Mouse (Mus musculus) kidney, embryonic 16.5 days (tissue): ENCODE data around the gene Zfp423. TPM values are rescaled to one million over a fixed set of nuclear protein-coding genes. Genes with fewer than 3 reads are reported as not detected.

Source experiments
- ATAC-seq: fragments of 200-750 bp; cut with Nextera tagmentation; 2 replicates; pipeline ENCODE4 v1.8.0; 2017; ENCODE audit warnings: moderate TSS enrichment; ENCODE audit not compliant: low FRiP score, low TSS enrichment
- H3K27ac ChIP-seq: fragments of 300-500 bp; sonication (generic); 2 replicates; pipeline ENCODE4 v1.5.1; 2014; ENCODE audit warnings: low read length
- H3K27me3 ChIP-seq: fragments of 300-500 bp; sonication (generic); 2 replicates; pipeline ENCODE4 v1.6.1; 2014; ENCODE audit warnings: low read length, control low read depth, mixed read lengths; ENCODE audit not compliant: insufficient read depth
- H3K36me3 ChIP-seq: fragments of 300-500 bp; sonication (generic); 2 replicates; pipeline ENCODE4 v1.6.1; 2014; ENCODE audit warnings: low read length, control low read depth, mixed read lengths; ENCODE audit not compliant: insufficient read depth
- H3K4me1 ChIP-seq: fragments of 300-500 bp; sonication (generic); 2 replicates; pipeline ENCODE4 v1.6.1; 2014; ENCODE audit warnings: low read length, control low read depth, mixed read lengths; ENCODE audit not compliant: insufficient read depth
- H3K4me2 ChIP-seq: fragments of 300-500 bp; sonication (generic); replicated peaks from 2 replicates; pipeline ENCODE4 v1.6.1; 2014; ENCODE audit warnings: low read depth, low read length
- H3K4me3 ChIP-seq: fragments of 300-500 bp; sonication (generic); 2 replicates; pipeline ENCODE4 v1.5.1; 2014; ENCODE audit warnings: mild to moderate bottlenecking, low read length
- H3K9ac ChIP-seq: fragments of 300-500 bp; sonication (generic); replicated peaks from 2 replicates; pipeline ENCODE4 v1.6.1; 2014; ENCODE audit warnings: low read length
- H3K9me3 ChIP-seq: fragments of 300-500 bp; sonication (generic); 2 replicates; pipeline ENCODE4 v1.6.1; 2016; ENCODE audit warnings: low read length, control low read depth
- WGBS: fragments of 180-500 bp; shearing (Covaris S2); extraction: QIAGEN DNeasy Blood & Tissue Kit; methylation state at CpG from one replicate; pipeline ENCODE4 v1.1.7; 2014; 5-methylcytosine and 5-hydroxymethylcytosine counted together
- polyA plus RNA-seq: library from polyadenylated mRNA; unstranded; fragments of >200 nt; fragmentation: Nextera tagmentation; extraction: Ambion mirVana; gene quantifications from 2 replicates; pipeline ENCODE4 v1.2.1, GENCODE M21; 2015

The Zfp423 gene
- polyA plus RNA-seq, 1 experiment from 2014 or later, result 11.4 TPM

DNA sequence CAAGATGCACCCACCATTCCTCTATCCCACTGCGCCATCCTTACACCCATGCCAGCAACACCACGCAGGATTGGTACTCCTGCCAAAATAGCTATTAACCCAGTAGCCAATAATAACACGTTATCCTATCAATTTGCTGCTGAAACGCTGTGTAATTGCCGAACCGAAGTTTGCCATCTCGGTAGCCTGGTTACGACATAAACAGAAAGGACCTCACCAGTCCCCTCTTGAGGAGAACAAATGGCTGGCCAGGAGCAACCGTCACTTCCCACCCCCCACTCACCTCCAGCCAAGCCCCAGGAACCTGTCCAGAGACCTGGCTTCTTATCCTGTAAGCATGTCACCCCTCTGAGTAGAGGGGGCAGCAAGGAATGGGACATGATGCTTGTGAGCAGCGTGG lies 156.0 kb downstream of the Zfp423 start:
- WGBS, result 47% methylated on average over 10 of the region's 10 CpGs
- H3K4me1 ChIP-seq, result peaks cover 16% of the 10 kb centered on the region
- H3K27ac ChIP-seq, result no peak overlapping the region
- no peaks in the 10 kb centered on the region for H3K27me3 ChIP-seq
- ATAC-seq, result no peak
- no peak overlapping the region for H3K4me3 ChIP-seq
- H3K36me3 ChIP-seq, result no peaks in the 10 kb centered on the region
- no peaks in the 10 kb centered on the region for H3K9me3 ChIP-seq
- no peak overlapping the region for H3K4me2 ChIP-seq
- H3K9ac ChIP-seq, result no peak overlapping the region

GRCm38 (mm10) chr8:87802571-87802970 lies 156.8 kb downstream of the Zfp423 start:
- H3K9me3 ChIP-seq, result no peaks in the 10 kb centered on the region
- H3K36me3 ChIP-seq, result no peaks in the 10 kb centered on the region
- H3K27me3 ChIP-seq, result no peaks in the 10 kb centered on the region
- H3K9ac ChIP-seq, result no peak overlapping the region
- 52% methylated on average over 3 of the region's 3 CpGs for WGBS
- H3K4me2 ChIP-seq, result no peak overlapping the region
- H3K27ac ChIP-seq, result no peak overlapping the region
- H3K4me3 ChIP-seq, result no peak overlapping the region
- H3K4me1 ChIP-seq, result peaks cover 16% of the 10 kb centered on the region
- ATAC-seq, result no peak

GRCm38 (mm10) chr8:87800121-87800520 lies 159.3 kb downstream of the Zfp423 start:
- Histone ChIP-seq H3K9me3 (no peaks in the 10 kb centered on the region), H3K4me2 (no peak overlapping the region), H3K4me1 (peaks cover 9% of the 10 kb centered on the region), H3K27ac (no peak overlapping the region), H3K36me3 (no peaks in the 10 kb centered on the region), H3K27me3 (no peaks in the 10 kb centered on the region), H3K9ac (no peak overlapping the region), H3K4me3 (no peak overlapping the region)
- no peak for ATAC-seq
- 88% methylated on average over 11 of the region's 11 CpGs for WGBS

GRCm38 (mm10) chr8:87796234-87796633 lies 163.2 kb downstream of the Zfp423 start:
- no peaks in the 10 kb centered on the region for H3K4me1 ChIP-seq
- H3K4me3 ChIP-seq, result no peak overlapping the region
- no peaks in the 10 kb centered on the region for H3K36me3 ChIP-seq
- ATAC-seq, result no peak
- no peak overlapping the region for H3K4me2 ChIP-seq
- no peak overlapping the region for H3K9ac ChIP-seq
- WGBS, result 58% methylated on average over 7 of the region's 7 CpGs
- H3K27me3 ChIP-seq, result no peaks in the 10 kb centered on the region
- no peaks in the 10 kb centered on the region for H3K9me3 ChIP-seq
- H3K27ac ChIP-seq, result no peak overlapping the region

- Histone ChIP-seq H3K9ac (no peak overlapping the region), H3K4me1 (0 out of 2 replicates have a peak, but pooled peaks cover 5% of the 10 kb centered on the region), H3K27me3 (no peaks in the 10 kb centered on the region), H3K36me3 (no peaks in the 10 kb centered on the region), H3K4me2 (no peak overlapping the region), H3K27ac (no peak overlapping the region), H3K4me3 (no peak overlapping the region), H3K9me3 (no peaks in the 10 kb centered on the region)
- no peak for ATAC-seq
- WGBS, result 81% methylated on average over 10 of the region's 10 CpGs
Observed at GRCm38 (mm10) chr8:87794639-87795038, 164.8 kb downstream of the Zfp423 start.

GRCm38 (mm10) chr8:87791103-87791502 lies 168.3 kb downstream of the Zfp423 start:
- no peak overlapping the region for H3K4me3 ChIP-seq
- H3K9ac ChIP-seq, result no peak overlapping the region
- no peaks in the 10 kb centered on the region for H3K9me3 ChIP-seq
- H3K4me2 ChIP-seq, result no peak overlapping the region
- H3K27me3 ChIP-seq, result no peaks in the 10 kb centered on the region
- 76% methylated on average over 6 of the region's 6 CpGs for WGBS
- no peaks in the 10 kb centered on the region for H3K36me3 ChIP-seq
- no peak overlapping the region for H3K27ac ChIP-seq
- no peak for ATAC-seq
- 0 out of 2 replicates have a peak, but pooled peaks cover 5% of the 10 kb centered on the region for H3K4me1 ChIP-seq

- Histone ChIP-seq H3K4me1 (peaks cover 20% of the 10 kb centered on the region), H3K4me3 (no peak overlapping the region), H3K4me2 (peak overlapping the region; percentile 14; the same call in 1 of the 2 replicates), H3K27ac (no peak overlapping the region; the same call in 1 of the 2 replicates), H3K9me3 (no peaks in the 10 kb centered on the region), H3K9ac (no peak overlapping the region), H3K27me3 (no peaks in the 10 kb centered on the region), H3K36me3 (peaks cover 23% of the 10 kb centered on the region)
- ATAC-seq, result 0 out of 2 replicates have a peak, but pooled peaks have one; percentile 14
- 67% methylated on average over 13 of the region's 13 CpGs for WGBS
Observed at GRCm38 (mm10) chr8:87784641-87785439, 174.6 kb downstream of the Zfp423 start.

DNA sequence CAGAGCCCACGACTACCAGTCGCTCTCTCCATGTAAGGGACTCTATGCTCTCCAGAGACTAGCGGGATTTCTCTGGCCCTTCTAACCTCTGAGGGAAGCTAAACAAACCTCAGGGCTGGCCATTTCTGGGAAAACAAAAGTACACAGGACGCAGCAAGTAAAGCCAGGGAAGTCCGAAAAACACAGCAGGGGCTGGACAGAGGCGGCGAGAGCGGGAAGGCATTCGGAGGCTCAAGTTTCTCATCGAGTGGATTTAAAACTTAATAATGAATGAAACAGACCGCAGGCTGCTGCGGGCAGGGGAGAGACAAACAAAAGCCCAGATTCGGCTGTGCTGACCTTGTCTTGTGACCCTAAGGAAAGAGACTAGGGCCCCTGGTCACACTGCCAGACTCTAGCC lies 175.2 kb downstream of the Zfp423 start:
- peak overlapping the region; percentile 36; the same call in 1 of the 2 replicates for H3K27ac ChIP-seq
- H3K4me3 ChIP-seq, result no peak overlapping the region
- H3K9ac ChIP-seq, result no peak overlapping the region; the same call in 1 of the 2 replicates
- WGBS, result 16% methylated on average over 13 of the region's 13 CpGs
- peak overlapping the region; percentile 14 for H3K4me2 ChIP-seq
- H3K27me3 ChIP-seq, result no peaks in the 10 kb centered on the region
- ATAC-seq, result no peak
- peaks cover 20% of the 10 kb centered on the region for H3K4me1 ChIP-seq
- H3K36me3 ChIP-seq, result peaks cover 23% of the 10 kb centered on the region
- no peaks in the 10 kb centered on the region for H3K9me3 ChIP-seq

DNA sequence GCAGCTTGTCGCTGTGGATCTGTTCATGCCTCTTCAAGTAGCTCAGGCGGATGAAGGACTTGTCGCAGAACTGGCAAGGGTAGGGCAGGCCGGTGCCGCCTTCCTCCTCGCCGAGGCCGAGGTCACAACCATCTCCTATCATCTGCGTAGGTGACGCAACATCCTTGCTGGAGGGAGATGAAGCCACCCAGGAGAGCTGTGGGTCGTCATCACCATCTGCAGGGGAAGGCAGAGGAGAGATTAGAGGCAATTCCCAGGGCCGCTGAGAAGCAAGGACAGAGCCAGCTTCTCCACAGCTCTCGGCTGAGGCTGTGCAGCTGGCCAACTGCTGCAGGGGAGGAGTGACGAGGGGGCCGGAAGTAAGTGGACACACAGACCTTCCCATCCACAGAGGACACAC lies 176.2 kb downstream of the Zfp423 start:
- H3K27ac ChIP-seq, result no peak overlapping the region
- no peaks in the 10 kb centered on the region for H3K27me3 ChIP-seq
- ATAC-seq, result peak; percentile 39; the same call in 1 of the 2 replicates
- H3K4me2 ChIP-seq, result no peak overlapping the region
- peaks cover 20% of the 10 kb centered on the region for H3K4me1 ChIP-seq
- peaks cover 23% of the 10 kb centered on the region for H3K36me3 ChIP-seq
- H3K9me3 ChIP-seq, result no peaks in the 10 kb centered on the region
- H3K9ac ChIP-seq, result no peak overlapping the region
- 74% methylated on average over 15 of the region's 15 CpGs for WGBS
- H3K4me3 ChIP-seq, result no peak overlapping the region

DNA sequence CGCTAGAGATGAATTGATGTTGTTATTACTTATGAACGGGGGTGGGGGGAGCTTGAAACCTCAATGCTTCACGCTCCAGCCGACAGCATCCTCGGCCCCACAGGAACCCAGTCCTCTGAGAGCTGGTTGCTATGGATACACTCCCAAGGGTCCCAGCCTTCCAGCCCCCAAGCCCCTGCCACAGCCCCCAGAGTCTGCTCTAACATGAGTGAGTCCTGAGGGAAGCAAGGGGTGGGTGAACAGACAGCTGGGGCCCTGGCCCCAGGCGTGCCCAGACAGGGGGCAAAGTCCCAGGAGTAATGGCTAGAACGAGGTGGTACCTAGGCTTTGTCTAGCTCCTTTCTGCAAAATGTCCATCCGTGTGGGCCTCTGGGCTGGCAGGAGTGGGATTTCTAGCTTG lies 181.8 kb downstream of the Zfp423 start:
- H3K4me1 ChIP-seq, result peaks cover 4% of the 10 kb centered on the region
- peaks cover 21% of the 10 kb centered on the region for H3K36me3 ChIP-seq
- no peak overlapping the region for H3K27ac ChIP-seq
- H3K9ac ChIP-seq, result no peak overlapping the region
- no peaks in the 10 kb centered on the region for H3K27me3 ChIP-seq
- no peaks in the 10 kb centered on the region for H3K9me3 ChIP-seq
- H3K4me3 ChIP-seq, result no peak overlapping the region
- ATAC-seq, result 0 out of 2 replicates have a peak, but pooled peaks have one; percentile 22
- WGBS, result 43% methylated on average over 8 of the region's 8 CpGs
- no peak overlapping the region for H3K4me2 ChIP-seq
